Mouse (Mus musculus) limb, embryonic 12.5 days (tissue): ENCODE measurements around the gene Gls. TPM values are rescaled to one million over a fixed set of nuclear protein-coding genes. Genes with fewer than 3 reads are reported as not detected.

Experiments used
- ATAC-seq: fragments of 200-750 bp; cut with Nextera tagmentation; 2 replicates; pipeline ENCODE4 v1.8.0; 2017; ENCODE audit warnings: low read depth, moderate TSS enrichment; ENCODE audit not compliant: insufficient number of reproducible peaks, insufficient read depth, low FRiP score, low TSS enrichment
- H3K27ac ChIP-seq: fragments of 300-500 bp; sonication (generic); 2 replicates; pipeline ENCODE4 v1.5.1; 2016; ENCODE audit warnings: mild to moderate bottlenecking, moderate library complexity
- H3K27me3 ChIP-seq: fragments of 300-500 bp; sonication (generic); 2 replicates; pipeline ENCODE4 v1.6.1; 2016; ENCODE audit warnings: mild to moderate bottlenecking, moderate library complexity
- H3K36me3 ChIP-seq: fragments of 300-500 bp; sonication (generic); 2 replicates; pipeline ENCODE4 v1.6.1; 2016; ENCODE audit warnings: mild to moderate bottlenecking, moderate library complexity
- H3K4me1 ChIP-seq: fragments of 300-500 bp; sonication (generic); replicated peaks from 2 replicates; pipeline ENCODE4 v1.6.1; 2016
- H3K4me2 ChIP-seq: fragments of 300-500 bp; sonication (generic); 2 replicates; pipeline ENCODE4 v1.6.1; 2016; ENCODE audit warnings: mild to moderate bottlenecking, moderate library complexity
- H3K4me3 ChIP-seq: fragments of 300-500 bp; sonication (generic); replicated peaks from 2 replicates; pipeline ENCODE4 v1.5.1; 2016; ENCODE audit warnings: mild to moderate bottlenecking
- H3K9ac ChIP-seq: fragments of 300-500 bp; sonication (generic); replicated peaks from 2 replicates; pipeline ENCODE4 v1.6.1; 2016; ENCODE audit warnings: mild to moderate bottlenecking, moderate library complexity
- H3K9me3 ChIP-seq: fragments of 300-500 bp; sonication (generic); 2 replicates; pipeline ENCODE4 v1.6.1; 2016; ENCODE audit warnings: mild to moderate bottlenecking, moderate library complexity
- WGBS: fragments of 180-500 bp; shearing (Covaris S2); methylation state at CpG from one replicate; pipeline ENCODE4 v1.1.7; 2016; 5-methylcytosine and 5-hydroxymethylcytosine counted together
- polyA plus RNA-seq: library from polyadenylated mRNA; unstranded; fragments of >200 nt; fragmentation: Nextera tagmentation; extraction: Ambion mirVana; gene quantifications from 2 replicates; pipeline ENCODE4 v1.2.1, GENCODE M21; 2016

The Gls gene
- polyA plus RNA-seq, 1 experiment from 2014 or later = 35.6 TPM

DNA sequence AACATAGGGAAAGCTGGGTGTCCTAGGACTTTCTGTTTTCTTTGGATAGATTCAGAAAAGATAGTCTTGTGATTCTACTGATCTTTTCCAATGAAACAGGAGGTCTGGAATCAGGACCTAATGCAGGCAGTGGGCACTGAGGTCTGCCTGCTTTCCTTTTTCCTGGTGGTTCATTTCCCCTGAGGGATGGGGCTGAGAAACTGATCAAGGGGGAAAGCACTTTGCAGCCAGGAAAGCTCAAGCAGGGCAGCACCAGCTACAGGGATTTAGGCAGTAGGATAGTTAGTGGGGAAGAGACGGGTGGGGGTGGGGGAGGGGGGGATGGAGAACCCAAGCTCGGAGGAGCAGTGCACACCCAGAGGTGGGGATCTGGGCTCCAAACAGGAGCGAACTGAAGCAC, 80.1 kb downstream of the Gls start:
- H3K4me2 ChIP-seq = no peak overlapping the region
- 45% methylated on average over 3 of the region's 3 CpGs for WGBS
- H3K4me3 ChIP-seq = no peak overlapping the region
- H3K27me3 ChIP-seq = no peaks in the 10 kb centered on the region
- peaks cover 30% of the 10 kb centered on the region for H3K4me1 ChIP-seq
- no peak overlapping the region for H3K27ac ChIP-seq
- no peak overlapping the region for H3K9ac ChIP-seq
- H3K36me3 ChIP-seq = peaks cover 14% of the 10 kb centered on the region
- ATAC-seq = no peak
- 0 out of 2 replicates have a peak, but pooled peaks cover 3% of the 10 kb centered on the region for H3K9me3 ChIP-seq

GRCm38 (mm10) chr1:52152369-52152768, 80.7 kb downstream of the Gls start:
- 70% methylated on average over 13 of the region's 13 CpGs for WGBS
- H3K4me2 ChIP-seq = no peak overlapping the region
- H3K36me3 ChIP-seq = peaks cover 10% of the 10 kb centered on the region
- no peaks in the 10 kb centered on the region for H3K9me3 ChIP-seq
- ATAC-seq = no peak
- no peak overlapping the region for H3K27ac ChIP-seq
- H3K27me3 ChIP-seq = no peaks in the 10 kb centered on the region
- H3K4me1 ChIP-seq = peaks cover 34% of the 10 kb centered on the region
- H3K9ac ChIP-seq = no peak overlapping the region
- H3K4me3 ChIP-seq = no peak overlapping the region

- H3K4me2 ChIP-seq = no peak overlapping the region
- peaks cover 37% of the 10 kb centered on the region for H3K4me1 ChIP-seq
- peaks cover 7% of the 10 kb centered on the region for H3K36me3 ChIP-seq
- H3K9ac ChIP-seq = no peak overlapping the region
- WGBS = 93% methylated on average over 5 of the region's 5 CpGs
- H3K9me3 ChIP-seq = no peaks in the 10 kb centered on the region
- no peak for ATAC-seq
- no peak overlapping the region for H3K4me3 ChIP-seq
- no peak overlapping the region for H3K27ac ChIP-seq
- no peaks in the 10 kb centered on the region for H3K27me3 ChIP-seq
These were observed 81.9 kb downstream of the Gls start for GRCm38 (mm10) chr1:52151166-52151565.

DNA sequence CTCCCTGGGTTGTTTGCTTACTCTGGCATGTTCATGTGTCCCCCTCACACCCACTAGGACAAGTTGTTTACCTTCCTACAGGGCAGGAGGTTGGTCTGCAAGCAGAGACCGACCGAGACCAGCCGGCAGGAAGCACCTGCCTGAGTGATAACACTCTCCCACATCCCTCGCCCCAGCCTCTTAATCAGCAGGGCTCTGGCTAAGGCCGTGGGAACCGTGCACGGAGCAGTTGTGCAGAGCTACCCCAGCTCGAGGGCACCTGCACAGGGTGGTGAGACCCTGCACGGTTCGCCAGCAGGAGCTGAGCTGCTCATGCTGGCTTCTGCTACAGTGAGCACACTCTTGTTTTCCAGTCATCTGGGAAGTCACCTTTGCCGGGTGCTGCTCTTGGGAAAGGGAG, 82.4 kb downstream of the Gls start:
- no peak overlapping the region for H3K4me3 ChIP-seq
- H3K36me3 ChIP-seq = peaks cover 7% of the 10 kb centered on the region
- 51% methylated on average over 11 of the region's 11 CpGs for WGBS
- ATAC-seq = no peak
- no peak overlapping the region for H3K27ac ChIP-seq
- no peaks in the 10 kb centered on the region for H3K9me3 ChIP-seq
- H3K27me3 ChIP-seq = no peaks in the 10 kb centered on the region
- no peak overlapping the region for H3K4me2 ChIP-seq
- H3K9ac ChIP-seq = no peak overlapping the region
- H3K4me1 ChIP-seq = peaks cover 37% of the 10 kb centered on the region

- peaks cover 37% of the 10 kb centered on the region for H3K4me1 ChIP-seq
- H3K27ac ChIP-seq = no peak overlapping the region
- ATAC-seq = no peak
- H3K9me3 ChIP-seq = no peaks in the 10 kb centered on the region
- no peak overlapping the region for H3K4me3 ChIP-seq
- H3K9ac ChIP-seq = no peak overlapping the region
- 55% methylated on average over 9 of the region's 9 CpGs for WGBS
- H3K4me2 ChIP-seq = no peak overlapping the region
- peaks cover 7% of the 10 kb centered on the region for H3K36me3 ChIP-seq
- no peaks in the 10 kb centered on the region for H3K27me3 ChIP-seq
These were observed 83.1 kb downstream of the Gls start for GRCm38 (mm10) chr1:52149934-52150346.

GRCm38 (mm10) chr1:52148696-52149095, 84.3 kb downstream of the Gls start:
- no peaks in the 10 kb centered on the region for H3K9me3 ChIP-seq
- H3K27ac ChIP-seq = no peak overlapping the region
- 67% methylated on average over 7 of the region's 7 CpGs for WGBS
- H3K36me3 ChIP-seq = peaks cover 11% of the 10 kb centered on the region
- no peaks in the 10 kb centered on the region for H3K27me3 ChIP-seq
- ATAC-seq = no peak
- peaks cover 36% of the 10 kb centered on the region for H3K4me1 ChIP-seq
- no peak overlapping the region for H3K4me2 ChIP-seq
- no peak overlapping the region for H3K9ac ChIP-seq
- H3K4me3 ChIP-seq = no peak overlapping the region

DNA sequence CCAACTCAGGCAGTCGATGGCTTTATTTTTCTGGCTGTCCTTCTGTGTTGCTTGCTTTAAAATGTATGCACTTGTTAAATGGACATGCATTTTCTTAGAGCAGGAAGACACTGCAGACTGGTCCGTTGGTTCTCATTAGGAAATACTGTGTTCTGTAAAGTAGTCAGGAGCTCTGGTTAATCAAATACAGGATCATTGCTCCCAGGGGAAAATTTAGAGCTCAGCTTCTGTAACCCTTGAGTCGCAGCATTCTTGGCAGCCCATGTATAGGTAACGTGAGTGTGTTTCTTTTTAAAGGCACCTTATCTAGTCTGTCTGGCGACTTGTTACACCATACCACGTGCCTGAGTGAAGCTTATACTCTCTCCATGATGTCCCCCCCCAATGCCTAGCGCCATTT, 84.9 kb downstream of the Gls start:
- H3K4me1 ChIP-seq = peaks cover 31% of the 10 kb centered on the region
- no peaks in the 10 kb centered on the region for H3K9me3 ChIP-seq
- WGBS = 43% methylated on average over 7 of the region's 7 CpGs
- peaks cover 11% of the 10 kb centered on the region for H3K36me3 ChIP-seq
- ATAC-seq = no peak
- no peak overlapping the region for H3K9ac ChIP-seq
- H3K4me2 ChIP-seq = no peak overlapping the region
- no peak overlapping the region for H3K4me3 ChIP-seq
- H3K27me3 ChIP-seq = no peaks in the 10 kb centered on the region
- H3K27ac ChIP-seq = no peak overlapping the region

DNA sequence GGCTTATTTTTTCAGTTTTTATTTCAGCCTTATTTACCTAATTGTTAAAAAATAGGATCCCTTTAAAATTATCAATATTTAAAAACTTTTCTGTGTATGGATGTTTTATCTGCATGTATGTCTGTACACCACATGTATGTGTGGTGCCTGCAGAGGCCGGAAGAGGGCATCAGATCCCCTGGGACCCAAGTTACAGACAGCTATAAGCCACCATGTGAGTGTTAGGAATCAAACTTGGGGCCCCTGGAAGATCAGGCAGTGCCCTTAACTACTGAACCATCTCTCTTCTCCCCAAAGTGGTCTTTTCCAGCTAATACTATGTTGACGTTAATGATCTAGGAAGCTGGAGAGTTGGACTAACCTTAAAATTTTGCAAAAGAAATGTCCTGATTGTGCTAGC, 85.6 kb downstream of the Gls start:
- Histone ChIP-seq H3K4me3 (no peak overlapping the region), H3K4me2 (no peak overlapping the region), H3K9ac (no peak overlapping the region), H3K4me1 (peaks cover 27% of the 10 kb centered on the region), H3K27ac (no peak overlapping the region), H3K9me3 (no peaks in the 10 kb centered on the region), H3K27me3 (no peaks in the 10 kb centered on the region), H3K36me3 (peaks cover 11% of the 10 kb centered on the region)
- WGBS = 81% methylated on average over 2 of the region's 2 CpGs
- no peak for ATAC-seq

DNA sequence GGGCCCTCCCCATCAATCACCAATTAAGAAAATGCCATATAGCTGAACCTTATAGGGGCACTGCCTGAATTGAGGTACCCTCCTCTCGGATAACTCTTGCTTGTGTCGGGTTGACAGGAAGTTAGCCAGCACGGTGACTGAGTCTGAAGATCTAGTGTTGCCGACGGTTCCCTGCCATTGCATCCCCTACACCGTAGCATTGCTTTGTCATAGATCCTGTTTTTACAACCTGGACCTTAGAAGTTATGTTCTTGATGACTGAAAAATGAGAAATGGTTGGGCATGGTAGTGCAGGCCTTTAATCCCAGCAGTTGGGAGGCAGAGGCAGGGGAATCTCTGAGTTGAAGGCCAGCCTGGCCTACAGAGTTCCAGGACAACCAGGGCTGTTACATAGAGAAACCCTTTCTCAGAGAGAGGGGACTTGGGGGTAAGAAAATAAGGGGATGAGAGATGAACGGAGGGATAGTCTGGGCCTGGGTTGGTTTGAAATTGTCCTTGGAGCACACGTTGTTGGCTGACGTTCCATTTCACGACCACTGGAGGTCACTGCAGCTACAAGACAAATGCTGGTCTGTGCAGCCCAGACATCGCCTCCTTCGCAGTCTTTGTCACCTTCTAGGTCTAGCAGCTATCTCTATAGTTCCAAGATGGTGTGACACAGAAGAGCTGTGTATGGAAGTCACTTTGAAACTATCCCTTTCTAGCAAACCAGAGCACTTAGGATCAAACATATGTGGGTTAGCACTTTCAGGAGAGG, 86.6 kb downstream of the Gls start:
- ATAC-seq = peak; percentile 37; the same call in 1 of the 2 replicates
- Histone ChIP-seq H3K9ac (no peak overlapping the region), H3K27ac (no peak overlapping the region), H3K9me3 (no peaks in the 10 kb centered on the region), H3K36me3 (peaks cover 7% of the 10 kb centered on the region), H3K4me1 (peaks cover 30% of the 10 kb centered on the region), H3K4me2 (no peak overlapping the region), H3K27me3 (0 out of 2 replicates have a peak, but pooled peaks cover 3% of the 10 kb centered on the region), H3K4me3 (no peak overlapping the region)
- 56% methylated on average over 12 of the region's 12 CpGs for WGBS

- no peaks in the 10 kb centered on the region for H3K9me3 ChIP-seq
- H3K4me1 ChIP-seq = peaks cover 20% of the 10 kb centered on the region
- 81% methylated on average over 10 of the region's 10 CpGs for WGBS
- H3K27ac ChIP-seq = no peak overlapping the region
- peaks cover 4% of the 10 kb centered on the region; the same call in 1 of the 2 replicates for H3K36me3 ChIP-seq
- 0 out of 2 replicates have a peak, but pooled peaks cover 3% of the 10 kb centered on the region for H3K27me3 ChIP-seq
- no peak overlapping the region for H3K9ac ChIP-seq
- ATAC-seq = no peak
- no peak overlapping the region for H3K4me3 ChIP-seq
- H3K4me2 ChIP-seq = no peak overlapping the region
These were observed 88.1 kb downstream of the Gls start for GRCm38 (mm10) chr1:52144907-52145306.

- Histone ChIP-seq H3K9me3 (no peaks in the 10 kb centered on the region), H3K4me3 (no peak overlapping the region), H3K27ac (no peak overlapping the region), H3K36me3 (peaks cover 10% of the 10 kb centered on the region; the same call in 1 of the 2 replicates), H3K4me2 (no peak overlapping the region), H3K27me3 (0 out of 2 replicates have a peak, but pooled peaks cover 3% of the 10 kb centered on the region), H3K9ac (no peak overlapping the region), H3K4me1 (peaks cover 16% of the 10 kb centered on the region)
- 83% methylated on average over 7 of the region's 7 CpGs for WGBS
- no peak for ATAC-seq
These were observed 89.4 kb downstream of the Gls start for GRCm38 (mm10) chr1:52143596-52144156.
